Mouse (Mus musculus): ENCODE measurements around the gene Thoc5. TPM values are rescaled to one million over a fixed set of nuclear protein-coding genes. Genes with fewer than 3 reads are reported as not detected.

The Thoc5 gene
- total RNA-seq, 2 experiments from 2014 or later = 58.1 to 61.4 TPM

DNA sequence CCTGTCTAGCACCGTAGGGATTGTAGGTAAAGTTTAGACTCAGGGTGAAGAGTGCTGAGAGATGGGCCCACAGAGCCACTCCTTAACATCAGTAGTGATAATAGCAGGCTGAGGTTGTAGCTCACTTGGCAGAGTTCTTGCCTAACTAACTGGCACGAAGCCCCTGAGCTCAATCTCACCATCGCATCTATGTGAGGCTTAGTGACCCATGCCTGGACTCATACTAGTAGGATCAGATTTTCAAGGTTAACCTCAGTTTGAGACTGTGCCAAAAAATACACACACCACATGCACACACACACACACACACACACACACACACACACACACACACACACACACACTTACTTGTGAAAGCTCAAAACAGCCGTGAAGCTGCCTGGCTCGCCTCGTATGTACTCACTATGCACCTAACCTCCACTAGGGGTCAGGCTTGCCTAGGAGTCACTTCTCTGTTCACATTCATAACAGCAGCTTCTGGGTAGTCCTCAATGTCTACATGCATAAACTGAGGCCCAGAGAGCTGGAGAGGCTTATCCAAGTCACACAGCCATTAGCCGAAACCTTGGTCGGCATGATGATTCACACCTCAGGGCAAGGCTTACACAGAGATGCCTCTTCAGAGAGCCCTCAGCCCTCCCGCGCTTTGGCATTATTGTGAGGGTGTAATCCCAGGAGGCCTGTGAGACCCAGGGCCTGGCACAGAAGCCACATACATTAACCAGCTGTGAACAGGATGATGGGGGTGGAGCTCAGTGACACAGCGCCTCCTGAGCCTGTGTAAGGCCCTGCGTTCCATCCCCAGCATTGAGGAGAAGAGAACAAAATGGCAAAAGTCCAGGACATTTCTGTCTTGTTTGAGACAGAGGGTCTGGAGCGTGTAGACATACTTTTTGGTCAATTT, 78.1 kb downstream of the Thoc5 start:
- intact Hi-C loops (cut with DNase I) = no loop called here

DNA sequence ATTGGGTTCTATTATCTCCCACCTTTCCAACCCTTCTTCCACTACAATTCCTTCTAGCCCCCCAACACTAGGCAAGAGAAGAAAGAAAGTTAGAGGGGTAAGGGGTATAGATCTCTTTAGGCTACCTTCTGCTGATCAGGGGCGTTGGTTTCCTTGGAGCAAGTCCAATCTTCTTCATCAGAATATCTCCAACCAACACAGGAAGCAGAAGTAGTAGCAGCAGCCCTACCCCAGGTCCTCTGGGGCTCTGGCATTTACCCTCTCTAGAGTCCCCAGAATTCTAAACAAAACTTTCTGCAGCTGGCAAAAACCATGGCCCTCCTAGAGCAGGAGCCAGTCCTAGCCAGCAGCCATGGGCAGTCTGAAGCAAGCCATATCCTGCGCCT, 78.7 kb downstream of the Thoc5 start:
- intact Hi-C loops (cut with DNase I) = no loop called here
- DNase-seq = no peak

More for the DNA sequence above, 78.1 kb downstream of the Thoc5 start:
- DNase-seq = peak; percentile 42

GRCm38 (mm10) chr11:4974376-4975122, 79.4 kb downstream of the Thoc5 start:
- intact Hi-C loops (cut with DNase I) = no loop called here
- no peak for DNase-seq

DNA sequence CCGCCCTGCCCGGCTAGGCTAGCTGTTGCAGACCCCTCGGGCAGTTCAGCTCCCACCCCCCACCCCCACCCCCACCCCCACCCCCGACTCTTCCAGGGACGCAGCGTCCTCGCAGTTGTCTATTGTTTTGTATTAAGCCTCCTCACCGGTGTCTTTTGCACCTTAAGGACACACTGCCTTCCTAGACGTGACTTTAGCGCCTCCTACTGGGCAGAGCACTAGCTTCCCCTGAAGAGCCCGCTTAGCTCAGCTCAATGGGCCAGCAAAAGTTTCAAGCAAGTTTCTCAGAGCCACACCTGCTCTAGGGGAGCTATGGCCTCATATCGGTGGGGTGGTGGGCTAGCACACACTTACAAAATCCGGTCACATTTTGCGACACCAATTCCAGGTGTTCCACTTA, 80.5 kb downstream of the Thoc5 start:
- DNase-seq = peak; percentile 69
- intact Hi-C loops (cut with DNase I) = no loop called here

Small RNAs within 50 kb of the gene (microRNA-seq; reads per million reads assigned to microRNA genes)
- gene Mir6918 = 7.8 reads per million, percentile 20 among the genes with 10 or more reads in this experiment

Other genes starting within 250 kb of the Thoc5 start
- 100 to 1,000 TPM; 253 to 282 TPM for gene Uqcr10, start 191.0 kb upstream of the Thoc5 start, total RNA-seq (2021)
- gene Zmat5, start 190.6 kb upstream of the Thoc5 start, total RNA-seq (2021) = 10 to 100 TPM; 24.9 to 31.3 TPM
- gene Cabp7, start 148.5 kb upstream of the Thoc5 start, total RNA-seq (2021) = 1 to 10 TPM; 2.2 to 4.3 TPM
- 100 to 1,000 TPM; 155 to 162 TPM for gene Nf2, start 45.8 kb upstream of the Thoc5 start, total RNA-seq (2021)
- 100 to 1,000 TPM; 102 TPM for gene Nipsnap1, start 21.4 kb upstream of the Thoc5 start, total RNA-seq (2021)
- gene Nefh, start 52.7 kb downstream of the Thoc5 start, total RNA-seq (2021) = 1 to 10 TPM; 3.2 to 4.8 TPM
- gene Ap1b1, start 91.5 kb downstream of the Thoc5 start, total RNA-seq (2021) = 100 to 1,000 TPM; 110 to 115 TPM
- 10 to 100 TPM; 20.0 to 20.1 TPM for gene Rasl10a, start 162.8 kb downstream of the Thoc5 start, total RNA-seq (2021)
- gene Gas2l1, start 170.0 kb downstream of the Thoc5 start, total RNA-seq (2021) = 10 to 100 TPM; 37.8 to 42.0 TPM
- 10 to 100 TPM; 26.1 to 28.1 TPM for gene Rhbdd3, start 203.6 kb downstream of the Thoc5 start, total RNA-seq (2021)
- 100 to 1,000 TPM; 380 to 389 TPM for gene Ewsr1, start 203.9 kb downstream of the Thoc5 start, total RNA-seq (2021)

All from left cerebral cortex, postnatal 4 days (tissue).